Mouse (Mus musculus): ENCODE measurements around the gene Slc27a5. TPM values are rescaled to one million over a fixed set of nuclear protein-coding genes. Genes with fewer than 3 reads are reported as not detected.
A peak's percentile ranks its signal among the peaks of the same experiment; 100 is the strongest.

The Slc27a5 gene
- polyA plus RNA-seq, 1 experiment: 0.75 TPM

DNA sequence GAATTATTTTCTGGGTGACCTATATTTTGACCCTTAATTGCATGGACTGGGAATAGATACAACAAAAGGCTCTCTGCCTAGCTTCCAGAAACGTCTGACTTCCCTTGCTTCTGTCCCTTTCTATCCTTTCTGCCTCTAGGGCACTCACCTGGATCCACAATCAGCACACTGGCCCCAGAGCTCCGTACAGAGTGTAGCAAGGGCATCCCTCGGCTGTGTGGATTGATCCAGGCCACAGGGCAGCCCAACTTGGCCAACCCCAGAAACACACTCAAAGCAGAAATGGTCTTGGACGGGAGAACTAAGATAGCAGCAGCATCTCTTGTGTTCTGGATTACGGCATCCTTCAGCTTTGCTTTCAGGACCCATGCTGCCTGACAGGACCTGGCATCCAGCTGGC, 762 bp downstream of the Slc27a5 start:
- DNase-seq: no peak
- Histone ChIP-seq H3K4me3 (replicated peaks; ENCODE audit: extremely low read depth, low read depth, low read length) (no peak overlapping the region), H3K4me1 (ENCODE audit: control insufficient read depth, insufficient read depth, low read length) (no peaks in the 10 kb centered on the region)
- TF ChIP-seq CTCF (IDR thresholded peaks at IDR 0.05; ENCODE audit: insufficient read depth, low read length): no peak
- no peak for TF ChIP-seq POLR2A (IDR thresholded peaks at IDR 0.05; ENCODE audit: borderline replicate concordance, extremely low read depth, low read depth, low read length)
- WGBS: 66% methylated on average over 5 of the region's 5 CpGs

- Histone ChIP-seq H3K4me1 (ENCODE audit: control insufficient read depth, insufficient read depth, low read length) (no peaks in the 10 kb centered on the region), H3K4me3 (replicated peaks; ENCODE audit: extremely low read depth, low read depth, low read length) (no peak overlapping the region)
- no peak for DNase-seq
- TF ChIP-seq POLR2A (IDR thresholded peaks at IDR 0.05; ENCODE audit: borderline replicate concordance, extremely low read depth, low read depth, low read length) (no peak), CTCF (IDR thresholded peaks at IDR 0.05; ENCODE audit: insufficient read depth, low read length) (no peak)
Measured at GRCm38 (mm10) chr7:12995862-12996261, 2.1 kb downstream of the Slc27a5 start.

DNA sequence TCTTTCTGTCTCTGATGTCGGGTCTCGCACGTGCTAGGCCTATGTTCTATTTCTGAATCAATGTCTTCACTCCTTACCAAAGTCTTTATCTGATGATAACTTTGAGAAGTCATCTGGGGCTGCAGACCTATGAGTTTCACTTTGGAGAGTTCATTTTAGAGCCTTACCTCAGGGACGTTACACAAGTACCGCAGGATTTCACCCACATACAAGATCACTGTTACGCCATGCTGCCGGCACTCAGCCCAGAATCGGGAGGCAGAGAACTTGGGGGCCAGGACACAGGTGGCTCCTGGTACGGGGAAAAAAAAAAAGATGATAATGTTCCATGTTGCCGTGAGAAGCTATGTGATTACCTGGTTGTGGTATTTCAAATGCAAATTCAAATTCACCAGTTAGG, 4.8 kb downstream of the Slc27a5 start:
- WGBS: 86% methylated on average over 10 of the region's 10 CpGs
- DNase-seq: no peak

GRCm38 (mm10) chr7:12992222-12992621, 5.8 kb downstream of the Slc27a5 start:
- 4% methylated on average over 3 of the region's 3 CpGs for WGBS
- Histone ChIP-seq H3K4me3 (replicated peaks; ENCODE audit: extremely low read depth, low read depth, low read length) (no peak overlapping the region), H3K4me1 (ENCODE audit: control insufficient read depth, insufficient read depth, low read length) (no peaks in the 10 kb centered on the region)
- no peak for TF ChIP-seq POLR2A (IDR thresholded peaks at IDR 0.05; ENCODE audit: borderline replicate concordance, extremely low read depth, low read depth, low read length)
- 0 out of 2 replicates have a peak, but pooled peaks have one; percentile 2 for TF ChIP-seq CTCF (IDR thresholded peaks at IDR 0.05; ENCODE audit: insufficient read depth, low read length)
- peak; percentile 23 for DNase-seq

More for the DNA sequence above, 4.8 kb downstream of the Slc27a5 start:
- TF ChIP-seq CTCF (IDR thresholded peaks at IDR 0.05; ENCODE audit: insufficient read depth, low read length) (no peak), POLR2A (IDR thresholded peaks at IDR 0.05; ENCODE audit: borderline replicate concordance, extremely low read depth, low read depth, low read length) (no peak)
- H3K4me1 ChIP-seq (ENCODE audit: control insufficient read depth, insufficient read depth, low read length): no peaks in the 10 kb centered on the region
- no peak overlapping the region for H3K4me3 ChIP-seq (replicated peaks; ENCODE audit: extremely low read depth, low read depth, low read length)

DNA sequence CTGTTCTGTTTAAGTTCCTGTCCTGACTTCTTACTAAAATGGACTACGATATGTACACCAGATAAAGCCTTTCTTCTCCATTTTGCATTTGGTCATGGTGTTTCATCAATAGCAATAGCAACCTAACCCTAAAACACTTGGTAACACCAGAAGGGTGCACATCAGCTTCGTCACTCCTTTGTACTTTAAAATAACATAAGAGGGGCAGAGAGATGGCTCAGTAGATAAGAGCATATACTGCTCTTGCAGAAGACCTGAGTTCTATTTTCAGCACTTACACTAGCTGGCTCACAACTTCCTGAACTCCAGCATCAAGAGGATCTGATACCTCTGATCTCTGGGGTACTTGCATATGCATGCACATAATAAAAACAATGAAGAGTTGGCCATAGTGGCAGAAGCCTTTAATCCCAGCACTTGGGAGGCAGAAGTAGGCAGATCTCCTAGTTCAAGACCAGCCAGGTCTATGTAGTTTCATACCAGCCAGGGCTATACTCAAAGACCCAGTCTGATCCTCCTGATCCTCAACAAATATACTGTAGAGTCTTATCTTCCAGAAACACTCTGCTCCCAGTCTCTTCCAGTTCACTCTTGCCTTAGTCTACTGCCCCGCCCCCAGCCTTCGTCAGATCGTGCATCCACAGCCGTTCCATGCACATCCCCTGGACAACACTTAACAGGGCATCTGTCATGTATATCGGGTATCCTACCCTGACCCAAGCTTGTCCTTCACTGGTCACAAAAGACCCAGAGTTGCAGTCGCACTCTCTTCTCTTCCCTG, 10.4 kb downstream of the Slc27a5 start:
- Histone ChIP-seq H3K4me1 (ENCODE audit: control insufficient read depth, insufficient read depth, low read length) (no peaks in the 10 kb centered on the region), H3K4me3 (replicated peaks; ENCODE audit: extremely low read depth, low read depth, low read length) (no peak overlapping the region)
- DNase-seq: no peak
- WGBS: 76% methylated on average over 8 of the region's 8 CpGs
- TF ChIP-seq CTCF (IDR thresholded peaks at IDR 0.05; ENCODE audit: insufficient read depth, low read length) (no peak), POLR2A (IDR thresholded peaks at IDR 0.05; ENCODE audit: borderline replicate concordance, extremely low read depth, low read depth, low read length) (no peak)

DNA sequence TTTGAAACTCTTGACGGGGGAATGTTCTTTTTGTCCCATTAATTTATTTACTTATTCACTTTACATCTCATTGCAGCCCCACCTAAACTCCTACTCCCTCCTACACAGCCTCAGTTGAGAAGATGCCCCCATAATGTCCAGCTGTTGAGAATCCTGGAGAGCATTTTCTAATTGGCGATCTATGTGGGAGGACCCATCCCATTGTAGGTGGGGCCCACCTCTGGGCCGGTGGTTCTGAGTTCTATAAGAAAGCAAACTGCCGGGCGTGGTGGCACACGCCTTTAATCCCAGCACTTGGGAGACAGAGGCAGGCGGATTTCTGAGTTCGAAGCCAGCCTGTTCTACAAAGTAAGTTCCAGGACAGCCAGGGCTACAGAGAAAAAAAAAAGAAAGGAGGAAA, 11.1 kb downstream of the Slc27a5 start:
- DNase-seq: no peak
- Histone ChIP-seq H3K4me3 (replicated peaks; ENCODE audit: extremely low read depth, low read depth, low read length) (no peak overlapping the region), H3K4me1 (ENCODE audit: control insufficient read depth, insufficient read depth, low read length) (no peaks in the 10 kb centered on the region)
- TF ChIP-seq CTCF (IDR thresholded peaks at IDR 0.05; ENCODE audit: insufficient read depth, low read length) (no peak), POLR2A (IDR thresholded peaks at IDR 0.05; ENCODE audit: borderline replicate concordance, extremely low read depth, low read depth, low read length) (no peak)
- WGBS: 78% methylated on average over 8 of the region's 8 CpGs

DNA sequence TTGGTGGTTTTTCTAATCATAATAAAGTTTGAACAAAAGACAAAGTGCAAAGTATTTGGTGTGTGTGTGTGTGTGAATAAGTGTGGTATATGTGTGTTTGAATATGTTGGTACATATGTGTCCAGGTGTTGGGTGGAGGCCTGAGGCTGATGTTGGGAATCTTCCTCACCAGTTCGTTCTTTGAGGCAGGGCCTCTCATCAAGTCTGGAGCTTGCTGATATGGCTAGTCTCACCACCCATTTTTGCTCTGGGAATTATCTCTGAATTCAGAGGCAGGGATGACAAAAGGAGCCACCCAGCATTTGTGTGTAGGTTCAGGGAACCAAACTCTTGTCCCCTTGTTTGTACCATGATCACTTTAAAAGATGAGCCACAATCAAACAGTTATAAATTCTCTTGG, 12.3 kb downstream of the Slc27a5 start:
- WGBS: 89% methylated on average over 1 of the region's 1 CpGs
- no peak for DNase-seq
- H3K4me1 ChIP-seq (ENCODE audit: control insufficient read depth, insufficient read depth, low read length): no peaks in the 10 kb centered on the region
- no peak overlapping the region for H3K4me3 ChIP-seq (replicated peaks; ENCODE audit: extremely low read depth, low read depth, low read length)
- TF ChIP-seq POLR2A (IDR thresholded peaks at IDR 0.05; ENCODE audit: borderline replicate concordance, extremely low read depth, low read depth, low read length) (no peak), CTCF (IDR thresholded peaks at IDR 0.05; ENCODE audit: insufficient read depth, low read length) (no peak)

DNA sequence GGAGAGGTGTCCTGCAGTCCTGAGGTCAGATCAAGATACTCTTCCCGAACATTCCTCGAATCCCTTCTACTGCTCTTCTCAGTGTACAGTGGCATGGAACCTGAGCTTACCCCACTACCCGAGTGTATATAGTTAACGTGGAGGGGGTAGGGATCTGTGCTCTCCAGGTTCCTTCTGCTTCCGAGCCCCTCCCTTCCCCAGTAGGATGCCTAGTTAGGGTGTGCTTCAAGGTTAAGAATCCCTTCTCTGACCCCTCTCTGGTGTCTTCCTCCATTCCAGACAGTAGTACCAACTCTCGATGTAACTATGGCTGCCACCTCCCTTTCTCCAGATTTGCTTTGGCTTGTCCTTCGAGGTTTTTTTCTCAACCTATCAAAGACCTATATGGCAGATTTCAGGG, 17.7 kb downstream of the Slc27a5 start:
- no peak for TF ChIP-seq POLR2A (IDR thresholded peaks at IDR 0.05; ENCODE audit: borderline replicate concordance, extremely low read depth, low read depth, low read length)
- TF ChIP-seq CTCF (IDR thresholded peaks at IDR 0.05; ENCODE audit: insufficient read depth, low read length): no peak
- WGBS: 84% methylated on average over 7 of the region's 7 CpGs
- no peak for DNase-seq

DNA sequence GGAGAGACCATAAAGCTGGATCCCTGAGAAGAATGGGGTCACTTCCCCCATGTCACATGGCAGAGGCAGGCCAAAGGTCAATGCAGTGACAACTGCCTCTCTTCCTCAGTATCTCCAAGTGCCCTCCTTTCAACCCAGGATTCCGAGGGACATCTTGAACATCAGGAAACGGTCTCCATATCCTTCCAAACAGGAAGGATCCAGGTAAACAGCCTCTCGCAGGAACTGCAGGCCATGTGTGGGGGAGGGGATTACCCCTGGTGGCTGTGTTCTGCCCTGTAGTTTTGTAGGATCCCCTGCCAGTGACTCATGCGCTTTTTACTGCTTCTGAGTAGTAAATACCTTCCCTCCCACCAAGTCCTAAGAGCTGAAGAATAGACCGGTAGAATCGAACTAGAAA, 18.2 kb downstream of the Slc27a5 start:
- TF ChIP-seq CTCF (IDR thresholded peaks at IDR 0.05; ENCODE audit: insufficient read depth, low read length) (no peak), POLR2A (IDR thresholded peaks at IDR 0.05; ENCODE audit: borderline replicate concordance, extremely low read depth, low read depth, low read length) (no peak)
- Histone ChIP-seq H3K4me1 (ENCODE audit: control insufficient read depth, insufficient read depth, low read length) (peaks cover 6% of the 10 kb centered on the region), H3K4me3 (replicated peaks; ENCODE audit: extremely low read depth, low read depth, low read length) (no peak overlapping the region)
- no peak for DNase-seq
- 53% methylated on average over 6 of the region's 6 CpGs for WGBS

More for the DNA sequence above, 17.7 kb downstream of the Slc27a5 start:
- Histone ChIP-seq H3K4me3 (replicated peaks; ENCODE audit: extremely low read depth, low read depth, low read length) (no peak overlapping the region), H3K4me1 (ENCODE audit: control insufficient read depth, insufficient read depth, low read length) (peaks cover 6% of the 10 kb centered on the region)

All from lung, adult 2 months (tissue).